Mouse (Mus musculus) heart, postnatal 4 days (tissue): ENCODE data around the gene Chid1. TPM values are rescaled to one million over a fixed set of nuclear protein-coding genes. Genes with fewer than 3 reads are reported as not detected.
"Not testable (repeated sequence)": the region's sequence is repeated elsewhere in the genome, so short reads cannot be mapped to it uniquely, and the experiment has no call there.

ENCODE experiments used
- DNase-seq: peaks from one replicate; pipeline ENCODE4 v3.0.0; 2021
- total RNA-seq, 2 experiments: library from RNA; stranded (reverse); gene quantifications; 2 replicates each; pipeline ENCODE4 v1.2.3; 2021

Gene Chid1
- total RNA-seq, 2 experiments from 2014 or later: 36.5 to 36.6 TPM

GRCm38 (mm10) chr7:141460391-141461113 lies 79.1 kb downstream of the Chid1 start, which contains the start of gene Cracr2b:
Gene Cracr2b, plus strand, starts transcription at chr7:141461094.
- DNase-seq: no peak

GRCm38 (mm10) chr7:141460001-141460390 lies 79.7 kb downstream of the Chid1 start:
- DNase-seq: no peak

GRCm38 (mm10) chr7:141459301-141459711 lies 80.4 kb downstream of the Chid1 start:
- DNase-seq: peak; percentile 20

- peak; percentile 14 for DNase-seq
Observed at GRCm38 (mm10) chr7:141458661-141459060, 81.0 kb downstream of the Chid1 start.

- DNase-seq: peak; percentile 73
Observed at GRCm38 (mm10) chr7:141457986-141458660, 81.5 kb downstream of the Chid1 start.

- DNase-seq: no peak
Observed at GRCm38 (mm10) chr7:141457236-141457635, 82.4 kb downstream of the Chid1 start.

- DNase-seq: no peak
Observed at GRCm38 (mm10) chr7:141456739-141457138, 82.9 kb downstream of the Chid1 start.

- DNase-seq: peak; percentile 77
Observed at GRCm38 (mm10) chr7:141455610-141456314, 83.9 kb downstream of the Chid1 start.

- DNase-seq: peak; percentile 97
Observed at GRCm38 (mm10) chr7:141454967-141455551, 84.6 kb downstream of the Chid1 start, which contains the start of gene Pnpla2. Gene Pnpla2, plus strand, starts transcription at chr7:141455198.

- no peak for DNase-seq
Observed at GRCm38 (mm10) chr7:141453636-141454035, 86.0 kb downstream of the Chid1 start.

GRCm38 (mm10) chr7:141451928-141452327 lies 87.7 kb downstream of the Chid1 start:
- DNase-seq: peak; percentile 9

- DNase-seq: peak; percentile 94
Observed at GRCm38 (mm10) chr7:141447110-141447991, 92.3 kb downstream of the Chid1 start, which contains the start of gene Rplp2. Gene Rplp2, plus strand, starts transcription at chr7:141447370.

GRCm38 (mm10) chr7:141446374-141446773 lies 93.3 kb downstream of the Chid1 start:
- DNase-seq: not testable (repeated sequence)

GRCm38 (mm10) chr7:141443828-141444237 lies 95.8 kb downstream of the Chid1 start, which contains the start of gene Pidd1:
Gene Pidd1, minus strand, starts transcription at chr7:141444025.
- peak; percentile 78 for DNase-seq

Other genes with a start within 250 kb of the Chid1 start
- gene Drd4, start 247.9 kb downstream of the Chid1 start, total RNA-seq: not detected
- gene Deaf1, start 212.2 kb downstream of the Chid1 start, total RNA-seq: 10 to 100 TPM; 27.8 to 30.6 TPM
- gene Tmem80, start 212.1 kb downstream of the Chid1 start, total RNA-seq: 10 to 100 TPM; 15.9 to 16.3 TPM
- 1 to 10 TPM; 1.9 TPM for gene Eps8l2, start 201.0 kb downstream of the Chid1 start, total RNA-seq
- 100 to 1,000 TPM; 126 to 134 TPM for gene Taldo1, start 147.7 kb downstream of the Chid1 start, total RNA-seq
- 10 to 100 TPM; 12.5 to 12.9 TPM for gene Gatd1, start 125.7 kb downstream of the Chid1 start, total RNA-seq
- 1 to 10 TPM; 1.5 to 1.6 TPM for gene Cend1, start 110.4 kb downstream of the Chid1 start, total RNA-seq
- 10 to 100 TPM; 30.5 to 32.3 TPM for gene Slc25a22, start 102.0 kb downstream of the Chid1 start, total RNA-seq
- 1 to 10 TPM; 5.9 to 6.4 TPM for gene Pidd1, start 95.8 kb downstream of the Chid1 start, total RNA-seq
- 1,000 to 10,000 TPM; 1,146 to 1,184 TPM for gene Rplp2, start 92.5 kb downstream of the Chid1 start, total RNA-seq
- gene Pnpla2, start 84.7 kb downstream of the Chid1 start, total RNA-seq: 100 to 1,000 TPM; 118 to 127 TPM
- gene Cracr2b, start 78.8 kb downstream of the Chid1 start, total RNA-seq: 10 to 100 TPM; 17.6 to 20.1 TPM
- 100 to 1,000 TPM; 229 to 230 TPM for gene Cd151, start 72.5 kb downstream of the Chid1 start, total RNA-seq
- gene Polr2l, start 64.7 kb downstream of the Chid1 start, total RNA-seq: 10 to 100 TPM; 49.6 to 52.4 TPM
- 10 to 100 TPM; 37.2 to 38.0 TPM for gene Tspan4, start 64.6 kb downstream of the Chid1 start, total RNA-seq
- 10 to 100 TPM; 61.1 to 61.4 TPM for gene Ap2a2, start 22.3 kb upstream of the Chid1 start, total RNA-seq
- not detected for gene Muc6, start 115.5 kb upstream of the Chid1 start, total RNA-seq
- gene Muc2, start 150.5 kb upstream of the Chid1 start, total RNA-seq: under 1 TPM in 1 of 2 experiments, not detected in 1; 0.74 TPM
- gene Muc5ac, start 249.1 kb upstream of the Chid1 start, total RNA-seq: not detected